Mouse (Mus musculus) yolk sac, embryonic 10.5 days (tissue): ENCODE data around the gene Gstp3.
A peak's percentile ranks its signal among the peaks of the same experiment; 100 is the strongest.

Source experiments
- DNase-seq: peaks from one replicate; pipeline ENCODE4 v3.0.0-alpha.2; 2017; ENCODE audit warnings: low spot score

The Gstp3 gene

DNA sequence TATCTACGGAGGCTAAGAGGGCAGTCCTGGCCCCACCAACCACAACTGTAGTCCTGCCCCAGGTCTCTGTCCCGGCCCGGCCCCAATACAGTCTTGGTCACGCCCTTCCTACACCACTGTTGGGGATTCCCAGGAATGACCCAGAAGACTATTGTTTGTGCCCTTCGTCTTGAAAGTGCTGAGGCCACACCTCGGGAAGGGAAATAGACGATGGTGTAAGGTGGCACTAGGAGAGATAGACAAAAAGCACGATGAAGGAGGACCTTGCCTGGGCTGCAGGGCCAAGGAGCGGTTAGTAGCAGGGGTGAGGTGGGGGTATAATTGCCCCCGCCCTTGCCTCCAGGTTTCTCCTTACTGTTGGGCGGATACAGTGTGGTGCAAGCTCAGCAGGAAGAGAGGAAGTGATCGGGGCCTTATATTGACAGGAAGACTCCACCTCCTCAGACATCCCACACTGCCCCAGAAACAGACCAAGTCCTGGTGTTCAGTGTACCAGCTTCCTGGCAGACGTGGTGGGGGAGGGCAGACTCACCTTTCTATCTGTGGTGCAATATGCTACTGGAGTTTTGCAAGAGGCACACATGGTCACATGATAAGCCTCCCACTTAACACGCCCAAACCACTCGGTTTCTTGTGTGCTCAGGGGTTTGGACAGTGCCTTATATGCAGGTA lies at the start of gene Gstp3:
Gene Gstp3, minus strand, starts transcription at position 501 of the 672 bp plus-strand sequence.
- DNase-seq, result peak; percentile 55

DNA sequence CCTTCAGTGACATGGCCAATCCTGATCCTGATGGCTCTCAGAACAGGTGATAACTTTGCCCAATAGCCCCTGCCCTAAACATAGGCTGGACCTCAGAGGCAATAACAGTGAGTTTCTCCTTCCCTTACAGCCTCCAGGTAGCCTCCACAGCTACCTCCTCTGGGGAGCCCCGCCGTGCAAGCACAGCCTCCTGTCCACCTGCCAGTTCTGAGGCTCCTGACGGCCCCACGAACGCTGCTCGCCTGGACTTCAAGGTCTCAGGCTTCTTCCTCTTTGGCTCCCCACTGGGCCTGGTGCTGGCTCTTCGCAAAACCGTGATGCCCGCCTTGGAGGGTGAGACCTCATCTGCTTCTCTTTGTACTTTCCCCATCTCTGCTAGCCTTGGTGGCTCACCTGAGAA lies 49.2 kb upstream of the Gstp3 start:
- no peak for DNase-seq

DNA sequence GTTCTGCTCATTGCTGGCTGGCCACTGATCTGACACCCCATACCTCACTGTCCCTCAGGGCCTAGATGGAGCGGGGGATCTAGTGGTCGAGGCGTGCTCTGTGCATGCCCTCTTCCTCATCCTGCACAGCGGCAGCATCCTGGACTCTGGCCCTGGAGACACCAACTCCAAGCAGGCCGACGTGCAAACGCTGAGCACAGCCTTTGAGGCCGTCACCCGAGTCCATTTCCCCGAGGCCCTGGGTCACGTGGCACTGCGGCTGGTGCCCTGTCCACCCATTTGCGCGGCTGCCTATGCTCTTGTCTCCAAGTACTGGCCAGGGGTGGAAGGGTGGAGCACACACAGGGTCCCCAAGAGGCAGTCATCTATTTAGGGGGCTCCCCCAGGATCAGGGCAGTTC lies 47.3 kb upstream of the Gstp3 start:
- no peak for DNase-seq

DNA sequence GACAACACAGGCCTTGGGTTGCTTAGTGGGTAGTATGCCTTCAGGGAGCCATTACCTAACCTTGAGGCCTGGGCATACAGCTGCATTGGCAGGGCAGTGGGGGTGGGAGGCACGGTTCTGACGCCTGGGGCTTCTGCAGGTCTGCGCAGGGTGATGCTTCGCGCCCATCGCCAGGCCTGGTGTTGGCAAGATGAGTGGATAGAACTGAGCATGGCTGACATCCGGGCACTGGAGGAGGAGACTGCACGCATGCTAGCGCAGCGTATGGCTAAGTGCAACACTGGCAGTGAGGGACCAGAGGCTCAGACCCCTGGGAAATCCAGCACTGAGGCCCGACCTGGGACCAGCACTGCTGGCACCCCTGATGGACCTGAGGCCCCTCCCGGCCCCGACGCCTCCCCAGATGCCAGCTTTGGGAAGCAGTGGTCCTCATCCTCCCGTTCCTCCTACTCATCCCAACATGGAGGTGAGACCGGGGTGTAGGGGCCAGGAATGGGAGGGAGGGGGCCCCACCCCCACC lies 45.4 kb upstream of the Gstp3 start:
- DNase-seq, result no peak

DNA sequence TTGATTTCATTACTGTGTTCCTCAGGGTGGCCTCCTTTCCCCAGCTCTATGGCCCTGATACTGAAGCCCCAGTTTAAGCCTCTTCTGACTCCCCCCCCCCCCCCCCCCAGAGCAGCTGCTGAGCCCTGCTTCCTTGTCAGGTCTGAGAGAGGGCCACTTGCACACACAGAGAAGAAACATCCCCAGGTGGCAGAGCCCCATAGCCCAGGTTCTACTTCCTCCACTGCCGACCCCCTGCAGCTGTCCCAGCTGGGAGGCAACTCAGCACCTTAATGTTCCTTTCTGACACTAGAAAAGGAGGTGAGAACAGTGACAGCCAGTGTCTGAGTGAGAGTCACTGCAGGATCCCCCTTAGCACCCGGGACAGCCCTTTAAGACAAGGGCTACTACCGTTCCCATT lies 44.4 kb upstream of the Gstp3 start:
- no peak for DNase-seq

DNA sequence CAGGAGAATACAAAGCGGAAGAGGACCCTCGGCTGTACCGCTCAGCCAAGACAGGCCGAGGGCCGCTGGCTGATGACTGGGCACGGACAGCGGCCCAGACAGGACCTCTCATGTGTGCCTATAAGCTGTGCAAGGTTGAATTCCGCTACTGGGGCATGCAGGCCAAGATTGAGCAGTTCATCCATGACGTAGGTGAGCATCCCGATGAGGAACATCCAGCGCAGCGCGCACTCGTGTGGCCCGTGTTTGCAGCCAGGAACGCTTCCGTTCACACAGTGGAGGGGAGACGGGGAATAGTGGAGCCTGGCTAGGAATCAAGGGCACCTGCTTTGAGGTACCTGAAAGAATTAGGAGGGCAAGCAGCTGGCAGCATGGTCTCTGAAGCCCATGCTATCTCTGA lies 43.9 kb upstream of the Gstp3 start:
- DNase-seq, result no peak

DNA sequence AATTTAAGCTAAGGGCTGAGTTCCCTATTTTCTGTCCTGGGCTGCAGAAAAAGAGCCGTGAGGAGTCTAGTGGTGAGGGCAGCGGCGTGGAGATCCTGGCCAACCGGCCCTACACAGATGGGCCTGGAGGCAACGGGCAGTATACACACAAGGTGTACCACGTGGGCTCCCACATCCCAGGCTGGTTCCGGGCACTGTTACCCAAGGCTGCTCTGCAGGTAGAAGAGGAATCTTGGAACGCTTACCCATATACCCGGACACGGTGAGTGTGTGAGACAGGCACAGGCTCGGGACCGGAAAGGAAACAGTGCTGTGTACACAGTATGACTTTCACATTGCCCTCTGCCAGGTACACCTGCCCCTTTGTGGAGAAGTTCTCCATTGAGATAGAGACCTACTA lies 43.3 kb upstream of the Gstp3 start:
- DNase-seq, result no peak

DNA sequence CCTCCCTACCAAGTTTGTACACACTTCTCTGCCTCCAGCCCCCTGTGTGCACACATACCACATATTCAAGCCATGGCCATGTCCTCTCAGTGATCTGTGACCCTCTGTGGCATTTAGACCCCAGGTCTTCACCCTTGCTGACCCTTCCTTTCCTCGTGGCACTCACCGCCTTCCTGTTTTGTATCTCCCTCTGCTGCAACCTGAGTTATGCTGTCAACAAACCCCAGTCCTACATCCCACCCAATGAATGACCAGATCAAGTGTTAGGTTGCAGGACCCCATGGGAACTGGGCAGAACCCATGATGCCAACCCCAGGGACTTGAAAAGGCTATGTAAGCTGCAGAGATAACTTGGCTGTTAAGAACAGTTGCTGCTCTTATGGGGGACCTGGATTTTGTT lies 42.7 kb upstream of the Gstp3 start:
- DNase-seq, result no peak

DNA sequence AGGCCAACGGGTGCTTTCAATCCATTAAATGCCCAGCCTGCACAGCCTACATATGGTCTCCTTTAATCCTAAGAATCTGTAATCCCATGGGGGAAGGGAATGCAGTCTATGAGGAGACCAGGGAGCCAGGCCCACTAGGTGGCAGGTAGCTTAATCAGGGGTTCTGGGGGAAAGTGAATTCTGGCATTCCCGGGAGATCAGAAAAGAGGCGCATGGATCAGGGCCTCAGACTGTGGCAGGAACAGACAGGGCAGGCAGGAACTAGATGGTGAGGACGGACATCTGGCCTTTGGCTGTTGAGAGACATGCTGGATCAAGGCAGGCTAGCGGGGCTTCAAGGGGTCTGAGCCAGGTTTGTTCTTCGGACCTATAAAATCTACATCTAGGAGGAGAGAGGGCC lies 42.1 kb upstream of the Gstp3 start:
- DNase-seq, result no peak

DNA sequence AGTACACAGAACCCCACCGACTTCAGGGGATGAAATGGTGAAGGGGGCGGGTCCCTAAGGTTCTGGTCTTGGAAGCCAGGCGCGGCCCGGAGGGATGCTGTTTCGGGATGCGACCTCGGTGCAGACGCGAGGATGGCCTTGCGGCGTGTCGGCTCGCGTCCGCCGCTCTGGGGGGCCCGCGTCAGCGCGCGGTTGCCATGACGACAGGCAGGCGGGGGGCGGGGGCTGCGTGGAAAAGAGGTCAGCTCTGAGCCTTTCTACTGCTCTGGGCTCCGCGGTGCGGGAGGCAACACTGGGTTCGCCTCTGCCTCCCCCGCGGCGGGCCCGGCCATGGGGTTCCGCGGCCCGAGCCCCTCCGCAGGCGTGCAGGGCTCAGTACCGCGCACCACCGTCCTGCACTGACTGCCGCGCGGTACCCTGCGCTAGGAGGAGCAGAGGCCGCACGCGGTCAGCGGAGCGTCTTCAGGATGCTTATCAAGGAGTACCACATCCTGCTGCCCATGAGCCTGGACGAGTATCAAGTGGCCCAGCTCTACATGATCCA lies 41.4 kb upstream of the Gstp3 start:
- no peak for DNase-seq

DNA sequence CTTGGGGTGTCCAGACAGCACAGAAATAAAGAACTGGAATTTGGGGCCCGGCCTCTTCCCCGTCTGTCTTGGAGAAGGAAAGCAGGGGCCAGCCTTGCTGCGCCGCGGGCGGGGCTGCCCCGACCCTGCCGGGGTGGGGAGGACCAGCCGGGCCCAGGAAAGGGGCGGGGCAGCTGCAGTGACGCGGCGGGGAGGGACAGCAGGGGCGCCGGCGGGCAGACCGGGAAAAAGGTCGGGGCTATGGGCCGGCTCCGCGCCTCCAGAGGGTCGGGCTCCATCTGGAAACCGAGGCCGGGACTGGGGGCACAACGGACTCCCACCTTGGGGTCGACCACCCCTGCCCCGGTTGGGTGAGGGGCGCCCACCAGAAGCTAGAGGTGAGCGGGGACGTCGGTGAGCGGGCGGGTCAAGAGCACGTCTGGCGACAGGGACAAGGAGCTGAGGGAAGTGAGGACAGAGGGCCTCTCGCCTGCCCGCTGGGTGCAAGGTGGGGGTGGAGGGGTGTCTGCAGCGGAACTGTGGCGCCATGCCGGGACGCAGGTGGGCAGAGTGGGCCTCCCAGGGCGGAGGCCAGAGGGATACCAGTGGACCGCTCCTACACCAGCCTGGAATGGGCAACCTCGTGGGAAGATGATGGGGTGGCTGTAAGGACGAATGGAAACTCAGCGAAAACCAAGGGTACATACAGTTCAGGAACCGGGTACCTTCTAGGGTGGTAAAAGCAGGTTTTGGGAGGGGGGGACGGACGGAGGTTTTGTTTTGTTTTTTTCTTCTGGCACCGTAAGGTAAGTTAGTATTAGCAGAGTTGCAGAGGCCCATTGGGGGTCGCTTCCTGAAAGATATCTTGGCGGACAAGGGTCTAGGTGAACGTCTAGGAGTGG lies 40.7 kb upstream of the Gstp3 start, which contains the start of gene Pitpnm1:
Gene Pitpnm1, plus strand, starts transcription at position 162 of the 881 bp plus-strand sequence.
- DNase-seq, result peak; percentile 73

DNA sequence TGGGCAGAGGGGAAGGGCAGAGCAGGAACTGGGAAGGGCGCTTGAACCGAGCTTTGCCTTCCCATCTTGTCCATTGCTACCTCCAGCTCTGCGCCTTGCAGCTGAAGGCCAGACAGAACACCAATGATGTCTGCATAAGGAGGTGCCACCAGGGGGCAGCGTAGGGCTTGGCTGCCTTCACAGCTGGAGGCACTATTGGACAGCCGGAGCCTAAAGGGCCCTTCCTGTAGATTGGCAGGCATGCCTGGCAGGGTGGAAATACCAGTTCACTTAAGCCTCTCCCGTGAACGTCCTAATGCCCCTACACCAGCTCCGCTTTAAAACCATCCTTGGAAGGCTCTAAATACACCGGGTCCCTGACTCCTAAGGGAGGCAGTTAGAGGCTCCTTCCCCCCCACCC lies 39.7 kb upstream of the Gstp3 start:
- peak; percentile 80 for DNase-seq

DNA sequence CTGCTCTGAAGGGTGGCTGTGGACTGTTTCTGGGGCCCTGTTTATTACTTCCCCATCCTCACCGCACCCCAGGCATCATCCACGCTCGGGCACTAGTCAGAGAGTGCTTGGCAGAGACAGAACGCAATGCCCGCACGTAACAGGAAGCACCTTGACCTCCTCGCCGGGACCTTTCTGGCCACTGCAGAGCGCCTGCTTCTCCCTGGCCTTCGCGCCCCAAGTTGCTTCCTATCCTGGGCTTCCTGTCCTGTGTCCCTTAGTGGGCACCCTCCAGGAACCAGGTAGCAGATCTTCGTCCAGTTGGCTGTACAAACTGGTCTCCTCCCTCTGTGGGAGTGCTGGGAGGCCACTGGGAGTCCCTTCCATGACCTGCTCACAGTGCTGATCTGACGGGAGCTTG lies 39.1 kb upstream of the Gstp3 start:
- no peak for DNase-seq

DNA sequence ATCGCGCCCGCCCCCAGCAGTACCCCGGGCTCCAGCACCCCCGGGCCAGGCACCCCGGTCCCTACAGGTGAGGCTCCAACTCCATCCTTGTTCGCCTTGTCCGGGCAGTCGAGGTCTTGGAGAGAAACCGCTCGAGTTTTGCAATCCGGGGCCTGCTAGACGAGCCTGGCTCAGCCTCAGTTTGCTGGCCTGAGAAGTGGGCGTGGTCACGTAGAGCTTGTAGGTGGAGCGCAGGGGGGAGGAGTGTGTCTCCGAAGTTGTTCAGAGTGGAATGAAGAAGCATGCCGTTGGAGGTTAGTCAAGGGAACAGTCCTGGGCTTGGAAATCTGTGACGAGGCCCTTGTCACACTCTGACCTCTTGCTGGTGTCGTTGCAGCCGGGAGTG lies 38.1 kb upstream of the Gstp3 start:
- DNase-seq, result peak; percentile 92

DNA sequence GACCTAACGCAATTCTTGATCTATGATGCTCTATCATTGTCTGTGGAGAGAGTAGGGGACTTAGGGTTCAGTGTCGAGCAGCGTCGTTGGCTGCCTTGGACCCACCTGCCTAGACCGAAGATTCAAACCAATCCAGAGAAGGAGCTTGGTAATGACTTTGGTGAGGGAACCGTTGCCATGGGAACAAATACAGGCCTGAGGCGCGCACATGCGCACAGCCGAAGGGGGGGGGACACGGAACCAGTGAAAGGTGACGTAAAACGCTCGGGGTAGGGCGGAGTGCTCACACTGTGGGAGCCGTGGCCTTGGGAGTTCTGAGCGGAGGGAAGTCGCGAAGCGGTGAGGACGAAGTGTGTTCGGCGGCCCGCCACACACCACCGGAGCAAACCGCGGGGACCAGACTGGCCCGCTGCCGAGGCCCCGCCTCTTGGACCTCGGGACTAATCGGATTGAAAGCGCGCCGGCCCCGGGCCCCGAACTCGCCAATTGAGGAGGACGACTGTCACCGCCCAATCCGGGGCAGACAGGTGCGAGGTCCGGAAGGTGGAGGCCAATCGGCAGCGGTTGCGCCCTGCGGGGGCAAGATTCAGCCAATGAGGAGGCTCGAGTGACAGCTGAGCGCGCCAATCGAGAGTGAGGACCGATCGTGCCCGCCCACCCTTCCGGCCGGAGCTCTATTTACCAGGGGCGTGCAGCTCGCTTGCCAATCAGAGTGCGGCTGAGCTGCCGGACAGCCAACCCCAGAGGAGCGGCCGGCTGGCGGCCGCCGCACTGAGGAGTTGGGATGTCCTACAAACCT lies 37.5 kb upstream of the Gstp3 start, which contains the start of gene Cdk2ap2:
Gene Cdk2ap2, plus strand, starts transcription at position 541 of the 799 bp plus-strand sequence.
- peak; percentile 100 for DNase-seq

DNA sequence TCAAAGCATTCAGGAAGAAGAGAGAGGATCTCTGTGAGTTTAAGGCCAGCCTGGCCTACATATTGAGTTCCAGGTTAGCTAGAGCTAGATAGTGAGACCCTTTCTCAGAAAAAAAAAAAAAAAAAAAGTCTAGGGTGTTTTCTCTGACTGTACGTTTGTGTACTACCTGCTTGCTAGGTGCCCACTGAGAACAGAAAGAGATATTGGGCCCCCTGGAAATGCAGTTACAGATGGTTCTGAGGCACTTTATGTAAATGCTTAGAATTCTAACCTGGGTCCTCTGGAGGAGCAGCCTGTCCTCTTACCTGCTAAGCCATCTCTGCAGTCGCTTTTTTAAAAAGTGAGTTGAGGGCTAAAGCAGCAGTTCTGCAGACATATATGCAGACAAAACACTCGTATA lies 36.4 kb upstream of the Gstp3 start:
- no peak for DNase-seq

DNA sequence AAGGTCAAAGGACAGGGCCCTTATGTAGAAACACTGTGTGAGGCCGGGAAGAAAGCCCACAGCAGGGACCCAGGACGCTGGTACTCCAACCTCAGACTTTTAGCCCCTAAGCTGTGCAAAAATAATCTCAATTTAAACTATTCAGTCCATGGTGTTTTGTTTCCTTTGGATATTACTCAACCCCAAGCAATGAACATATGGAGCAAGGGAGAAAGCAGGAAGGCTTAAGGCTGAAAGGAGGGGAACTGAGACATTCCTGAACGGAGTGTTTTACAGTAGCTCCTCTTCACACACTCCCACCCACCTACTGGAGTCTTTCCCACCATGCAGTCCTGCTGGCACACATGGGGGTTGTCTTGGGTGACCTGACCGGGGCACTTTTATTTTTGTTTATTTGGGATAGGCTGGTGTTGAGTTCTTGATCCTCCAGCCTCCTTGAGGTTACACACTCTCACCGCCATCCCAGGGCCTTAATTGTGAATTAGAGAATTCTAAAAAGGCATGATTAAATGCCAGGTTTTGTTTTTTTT lies 35.5 kb upstream of the Gstp3 start:
- no peak for DNase-seq

DNA sequence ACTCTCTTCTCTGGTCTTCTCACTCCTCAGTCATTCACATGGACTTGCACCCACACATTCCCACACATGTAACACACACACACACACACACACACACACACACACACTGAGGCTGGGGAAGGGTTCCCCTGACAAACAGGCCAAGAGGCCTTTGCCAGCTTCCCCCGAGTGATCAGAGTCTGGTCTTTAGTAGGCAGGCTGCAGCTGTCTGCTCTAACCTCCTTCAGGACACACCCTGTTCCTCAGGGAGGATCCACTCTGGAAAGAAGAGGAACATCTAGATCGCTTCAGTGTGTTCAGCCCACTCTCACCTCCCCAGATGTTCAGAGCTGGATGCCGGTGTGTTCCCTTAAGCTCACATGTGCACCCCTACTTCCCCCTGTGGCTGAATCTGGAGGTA lies 35.0 kb upstream of the Gstp3 start:
- no peak for DNase-seq

DNA sequence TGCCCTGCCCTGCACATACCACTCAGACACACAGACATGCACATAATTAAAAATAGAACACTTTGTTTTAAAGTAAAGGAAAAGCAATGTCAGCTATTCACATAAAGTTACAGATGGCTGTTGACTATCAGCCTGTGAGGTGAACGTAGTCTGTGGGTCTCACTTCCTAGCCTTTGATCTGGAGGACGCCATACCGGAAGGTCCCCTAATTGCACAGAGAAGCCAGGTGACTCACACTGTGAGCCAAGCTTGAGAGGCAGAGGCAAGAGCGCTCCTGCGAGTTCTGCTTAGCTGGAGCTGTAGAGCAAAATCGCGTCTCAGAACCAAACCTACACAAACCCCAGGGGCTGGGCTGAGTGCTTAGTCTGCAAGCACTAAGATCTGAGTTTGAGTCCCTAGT lies 34.4 kb upstream of the Gstp3 start:
- no peak for DNase-seq

DNA sequence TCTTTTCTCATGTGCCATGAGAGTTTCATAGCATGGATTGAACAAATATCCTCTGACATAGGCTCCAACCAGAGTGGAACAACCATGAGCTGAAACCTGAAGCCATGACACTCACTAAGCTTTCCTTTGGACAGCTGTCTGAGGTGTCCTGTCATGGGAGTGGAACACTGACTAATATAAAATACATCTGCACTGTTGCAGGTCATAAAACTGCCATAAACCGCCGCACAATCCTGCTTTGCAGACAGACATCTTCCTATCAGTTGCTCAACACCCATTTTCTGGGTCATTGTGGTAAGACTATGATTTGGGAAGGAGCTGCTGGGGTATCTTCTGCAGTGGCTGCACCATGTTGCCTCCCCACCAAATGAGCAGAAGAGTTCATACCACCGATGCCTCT lies 33.4 kb upstream of the Gstp3 start:
- DNase-seq, result no peak

DNA sequence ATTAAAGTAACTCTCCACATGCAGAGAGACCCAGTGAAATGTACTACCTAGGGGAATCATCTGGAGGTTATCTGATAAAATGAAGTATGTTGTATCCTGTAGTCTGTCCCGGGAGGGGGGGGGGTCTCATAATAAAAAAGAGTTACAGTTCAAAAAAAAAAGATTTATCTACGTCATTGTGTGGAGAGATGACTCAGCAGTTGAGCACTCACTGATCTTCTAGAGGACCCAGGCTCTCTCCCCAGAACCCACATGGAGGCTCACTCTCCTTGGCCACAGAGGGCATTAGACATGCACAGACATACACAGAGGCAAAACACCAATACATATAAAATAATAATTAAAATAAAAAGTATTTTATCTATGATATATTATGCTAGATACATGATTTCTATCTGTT lies 32.0 kb upstream of the Gstp3 start:
- no peak for DNase-seq

DNA sequence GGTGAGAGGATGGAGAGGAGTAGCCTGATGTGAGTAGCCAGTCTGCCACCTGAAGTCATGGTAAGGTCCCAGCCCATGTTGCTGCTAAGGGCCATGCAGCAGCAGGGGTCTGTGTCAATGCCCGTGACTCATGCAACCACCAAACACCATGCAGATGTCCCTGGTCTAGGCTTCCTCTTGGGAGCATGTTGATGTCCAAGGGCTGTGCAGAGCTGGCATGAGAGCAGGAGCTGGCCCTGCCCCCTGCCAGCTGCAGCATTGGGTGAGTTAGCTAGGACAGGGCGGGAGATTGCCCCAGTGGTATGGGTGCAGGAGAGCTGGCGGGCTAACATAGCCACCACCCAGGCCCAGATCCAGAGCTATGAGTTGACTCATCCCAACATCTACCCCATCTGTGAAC lies 31.1 kb upstream of the Gstp3 start:
- no peak for DNase-seq
